Comparison of ENCODE assay signal across 9 mouse cellular contexts in the genomic region with DNA sequence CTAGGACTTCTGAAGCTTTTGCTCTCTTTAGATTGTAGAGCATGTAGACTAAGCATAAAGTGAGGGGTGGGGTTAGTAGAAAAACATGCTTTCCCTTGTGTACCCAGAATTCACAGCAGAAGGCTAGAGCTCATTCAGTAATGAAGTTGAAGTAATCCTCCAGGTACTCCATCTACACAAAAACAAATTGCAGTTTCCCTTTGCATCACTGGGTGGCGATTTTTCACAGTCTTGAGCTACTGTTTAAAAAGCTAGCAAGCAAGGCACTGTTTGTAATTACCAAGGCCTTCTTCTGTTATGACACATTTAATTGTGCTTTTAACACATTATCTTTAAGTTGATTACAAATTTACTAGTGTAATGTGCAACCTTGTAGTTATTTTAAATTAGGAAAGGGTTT. TPM values are rescaled to one million over a fixed set of nuclear protein-coding genes. Genes with fewer than 3 reads are reported as not detected.
A peak's percentile ranks its signal among the peaks of the same experiment; 100 is the strongest.
DNase-seq lines count a peak whose midpoint lies in the region; ATAC-seq and TF ChIP-seq lines count a peak whose summit lies in the region.
"Had no signal": no experiment of that assay in that cellular context is flagged by ENCODE, and none has a peak within 500 bp of the region (broad histone marks: within the 10 kb centered on the region; RNA-seq: fewer than 3 reads in every experiment).

No protein-coding gene starts in this region.

- no peak for TF ChIP-seq CTCF in liver, adult 2 months (IDR thresholded peaks at IDR 0.05; ENCODE audit: low read depth, low read length)
- no peak for TF ChIP-seq CTCF in thymus, adult 2 months (IDR thresholded peaks at IDR 0.05; ENCODE audit: borderline replicate concordance, control insufficient read depth, extremely low read depth, insufficient read depth, low read length, poor library complexity)

- no peak overlapping the region for H3K27ac ChIP-seq in liver, adult 2 months (replicated peaks; ENCODE audit: insufficient read depth, low read depth, low read length)
- H3K27ac ChIP-seq in liver, embryonic 11.5 days (ENCODE audit: low read depth, low read length): no peak overlapping the region
- H3K27ac ChIP-seq in embryonic facial prominence, embryonic 14.5 days (replicated peaks; ENCODE audit: low read depth, low read length): no peak overlapping the region
- peak overlapping the region; percentile 32; the same call in 1 of the 2 replicates for H3K27ac ChIP-seq in hindbrain, embryonic 14.5 days
- H3K27ac ChIP-seq in neural tube, embryonic 13.5 days (replicated peaks): no peak overlapping the region; the same call in 1 of the 2 replicates
- no peak overlapping the region; the same call in 1 of the 2 replicates for H3K27ac ChIP-seq in thymus, adult 2 months (ENCODE audit: control insufficient read depth, insufficient read depth, low read length)

- no peaks in the 10 kb centered on the region for H3K9me3 ChIP-seq in liver, embryonic 11.5 days (ENCODE audit: control insufficient read depth, low read length)
- no peaks in the 10 kb centered on the region for H3K9me3 ChIP-seq in embryonic facial prominence, embryonic 14.5 days (ENCODE audit: control insufficient read depth, low read length)
- no peaks in the 10 kb centered on the region for H3K9me3 ChIP-seq in hindbrain, embryonic 14.5 days (ENCODE audit: control insufficient read depth, low read length)
- H3K9me3 ChIP-seq in neural tube, embryonic 13.5 days: no peaks in the 10 kb centered on the region
- H3K9me3 ChIP-seq: megakaryocyte, embryonic 14.5 days had no signal

- WGBS in liver, adult 2 months: 13% methylated on average over 1 of the region's 1 CpGs
- WGBS in liver, embryonic 11.5 days: 10% methylated on average over 1 of the region's 1 CpGs
- 5% methylated on average over 1 of the region's 1 CpGs for WGBS in embryonic facial prominence, embryonic 14.5 days
- WGBS in hindbrain, embryonic 14.5 days: 8% methylated on average over 1 of the region's 1 CpGs
- WGBS in neural tube, embryonic 13.5 days: 16% methylated on average over 1 of the region's 1 CpGs
- WGBS in thymus, adult 2 months: 9% methylated on average over 1 of the region's 1 CpGs

- no peak overlapping the region for H3K4me3 ChIP-seq in liver, adult 2 months (ENCODE audit: insufficient read depth, low read depth, low read length)
- no peak overlapping the region for H3K4me3 ChIP-seq in liver, embryonic 11.5 days (ENCODE audit: low read depth, low read length)
- no peak overlapping the region for H3K4me3 ChIP-seq in embryonic facial prominence, embryonic 14.5 days (ENCODE audit: low read depth, low read length)
- H3K4me3 ChIP-seq in hindbrain, embryonic 14.5 days (replicated peaks; ENCODE audit: low read length): no peak overlapping the region
- H3K4me3 ChIP-seq in neural tube, embryonic 13.5 days: no peak overlapping the region
- no peak overlapping the region for H3K4me3 ChIP-seq in thymus, adult 2 months (ENCODE audit: control insufficient read depth, insufficient read depth, low read length)
- H3K4me3 ChIP-seq: megakaryocyte, embryonic 14.5 days had no signal

- H3K9ac ChIP-seq in liver, adult 2 months (ENCODE audit: low read depth, low read length): no peak overlapping the region
- no peak overlapping the region for H3K9ac ChIP-seq in liver, embryonic 11.5 days (ENCODE audit: low read depth, low read length)
- H3K9ac ChIP-seq in embryonic facial prominence, embryonic 14.5 days (ENCODE audit: low read depth, low read length): no peak overlapping the region
- no peak overlapping the region for H3K9ac ChIP-seq in hindbrain, embryonic 14.5 days
- no peak overlapping the region for H3K9ac ChIP-seq in neural tube, embryonic 13.5 days

- peaks cover 4% of the 10 kb centered on the region; the same call in 1 of the 2 replicates for H3K4me1 ChIP-seq in liver, adult 2 months (ENCODE audit: control insufficient read depth, insufficient read depth, low read length)
- 0 out of 2 replicates have a peak, but pooled peaks cover 2% of the 10 kb centered on the region for H3K4me1 ChIP-seq in liver, embryonic 11.5 days (replicated peaks; ENCODE audit: control insufficient read depth, insufficient read depth, low read length)
- H3K4me1 ChIP-seq in embryonic facial prominence, embryonic 14.5 days (ENCODE audit: control insufficient read depth, insufficient read depth, low read length): no peaks in the 10 kb centered on the region
- H3K4me1 ChIP-seq in hindbrain, embryonic 14.5 days (replicated peaks; ENCODE audit: control insufficient read depth, insufficient read depth, low read length): no peaks in the 10 kb centered on the region
- no peaks in the 10 kb centered on the region for H3K4me1 ChIP-seq in neural tube, embryonic 13.5 days (replicated peaks)
- H3K4me1 ChIP-seq in thymus, adult 2 months (replicated peaks; ENCODE audit: control insufficient read depth, insufficient read depth, low read length): peaks cover 2% of the 10 kb centered on the region

- H3K4me2 ChIP-seq in liver, embryonic 11.5 days: no peak overlapping the region
- no peak overlapping the region for H3K4me2 ChIP-seq in embryonic facial prominence, embryonic 14.5 days (ENCODE audit: low read depth, low read length)
- no peak overlapping the region for H3K4me2 ChIP-seq in hindbrain, embryonic 14.5 days (replicated peaks)
- no peak overlapping the region for H3K4me2 ChIP-seq in neural tube, embryonic 13.5 days

- H3K79me2 ChIP-seq in liver, adult 2 months (ENCODE audit: control insufficient read depth, insufficient read depth, low read length): no peaks in the 10 kb centered on the region

- intact Hi-C loops in left cerebral cortex, postnatal 10 days (cut with DNase I): loop anchor here (5.0 kb wide), 1 partner anchor 137 kb away; no protein-coding TSS in a partner anchor

- no peak for TF ChIP-seq POLR2A in liver, adult 2 months (IDR thresholded peaks at IDR 0.05; ENCODE audit: extremely low read depth, insufficient read depth, low read length)
- no peak for TF ChIP-seq POLR2A in thymus, adult 2 months (IDR thresholded peaks at IDR 0.05; ENCODE audit: control insufficient read depth, extremely low read depth, insufficient read depth, low read length, poor library complexity)

- no peaks in the 10 kb centered on the region for H3K36me3 ChIP-seq in liver, adult 2 months (ENCODE audit: control insufficient read depth, insufficient read depth, low read length)
- 0 out of 2 replicates have a peak, but pooled peaks cover 3% of the 10 kb centered on the region for H3K36me3 ChIP-seq in liver, embryonic 11.5 days (ENCODE audit: control insufficient read depth, insufficient read depth, low read length)
- H3K36me3 ChIP-seq in embryonic facial prominence, embryonic 14.5 days (ENCODE audit: control insufficient read depth, insufficient read depth, low read length): 0 out of 2 replicates have a peak, but pooled peaks cover 6% of the 10 kb centered on the region
- peaks cover 17% of the 10 kb centered on the region for H3K36me3 ChIP-seq in hindbrain, embryonic 14.5 days (replicated peaks; ENCODE audit: control insufficient read depth, insufficient read depth)
- peaks cover 20% of the 10 kb centered on the region for H3K36me3 ChIP-seq in neural tube, embryonic 13.5 days
- 0 out of 2 replicates have a peak, but pooled peaks cover 3% of the 10 kb centered on the region for H3K36me3 ChIP-seq in thymus, adult 2 months (ENCODE audit: control insufficient read depth, insufficient read depth, low read length)

- peak; percentile 48 for DNase-seq in liver, adult 2 months (ENCODE audit: extremely low read depth, low read depth, low spot score)
- no peak for DNase-seq in liver, embryonic 11.5 days (ENCODE audit: low spot score)
- peak; percentile 72 for DNase-seq in adrenal gland, postnatal 14 days
- DNase-seq in embryonic facial prominence, embryonic 14.5 days (ENCODE audit: low spot score): peak; percentile 79
- peak; percentile 86 for DNase-seq in hindbrain, embryonic 14.5 days (ENCODE audit: low spot score)
- DNase-seq in left cerebral cortex, postnatal 10 days (ENCODE audit: extremely low spot score in 1 of 2, low spot score in 2 of 2): peak; percentile 53 to 68
- peak; percentile 92 for DNase-seq in thymus, adult 2 months

- H3K27me3 ChIP-seq in liver, adult 2 months (ENCODE audit: control insufficient read depth, insufficient read depth, low read length): no peaks in the 10 kb centered on the region
- no peaks in the 10 kb centered on the region for H3K27me3 ChIP-seq in liver, embryonic 11.5 days (replicated peaks; ENCODE audit: control insufficient read depth, insufficient read depth, low read length)
- H3K27me3 ChIP-seq in embryonic facial prominence, embryonic 14.5 days (replicated peaks; ENCODE audit: control insufficient read depth, insufficient read depth, low read length): no peaks in the 10 kb centered on the region
- no peaks in the 10 kb centered on the region for H3K27me3 ChIP-seq in hindbrain, embryonic 14.5 days (ENCODE audit: control insufficient read depth, insufficient read depth, low read length)
- no peaks in the 10 kb centered on the region for H3K27me3 ChIP-seq in neural tube, embryonic 13.5 days
- H3K27me3 ChIP-seq in thymus, adult 2 months (ENCODE audit: control insufficient read depth, insufficient read depth, low read length): no peaks in the 10 kb centered on the region
- H3K27me3 ChIP-seq: megakaryocyte, embryonic 14.5 days had no signal

- ATAC-seq in liver, embryonic 11.5 days (replicated peaks; ENCODE audit: low FRiP score): no peak
- peak; percentile 69; the same call in 1 of the 2 replicates for ATAC-seq in embryonic facial prominence, embryonic 14.5 days (ENCODE audit: low read depth)
- ATAC-seq in hindbrain, embryonic 14.5 days (ENCODE audit: low FRiP score): peak; percentile 57; the same call in 1 of the 2 replicates
- ATAC-seq in neural tube, embryonic 13.5 days (ENCODE audit: low read depth): peak; percentile 63

RNA-seq across cellular contexts. Expression of a gene that starts 15.8 kb away (rescaled TPM):
- total RNA-seq in liver, adult 2 months (2014; rRNA removed): 2.0 and 2.8 TPM in 2 replicates
- polyA plus RNA-seq in liver, adult 2 months (2012; rRNA removed): 0.70 TPM in 1 of 2 replicates, not detected in the other
- 3.9 and 4.8 TPM in 2 replicates for polyA plus RNA-seq in liver, embryonic 11.5 days (2014; fragmentation: Nextera tagmentation; extraction: Ambion mirVana)
- total RNA-seq in adrenal gland, postnatal 14 days (2021): 2.0 TPM in 1 of 2 replicates, not detected in the other
- polyA plus RNA-seq in embryonic facial prominence, embryonic 14.5 days (2014; fragmentation: Nextera tagmentation; extraction: Ambion mirVana): 8.2 and 8.3 TPM in 2 replicates
- polyA plus RNA-seq in hindbrain, embryonic 14.5 days (2014; fragmentation: Nextera tagmentation; extraction: Ambion mirVana): 10.6 and 12.9 TPM in 2 replicates
- total RNA-seq in left cerebral cortex, postnatal 10 days (2021): 1 to 10 TPM; 5.9 to 6.1 TPM
- 15.9 and 23.6 TPM in 2 replicates for polyA plus RNA-seq in neural tube, embryonic 13.5 days (2015; fragmentation: Nextera tagmentation; extraction: Ambion mirVana)
- polyA plus RNA-seq in thymus, adult 2 months (2012; rRNA removed): 0.19 and 0.58 TPM in 2 replicates

RNA-seq across cellular contexts. Expression of a gene that starts 16.0 kb away (rescaled TPM):
- total RNA-seq in liver, adult 2 months (2014; rRNA removed): 17.0 and 17.3 TPM in 2 replicates
- polyA plus RNA-seq in liver, adult 2 months (2012; rRNA removed): 12.1 and 15.0 TPM in 2 replicates
- 20.6 and 23.1 TPM in 2 replicates for polyA plus RNA-seq in liver, embryonic 11.5 days (2014; fragmentation: Nextera tagmentation; extraction: Ambion mirVana)
- total RNA-seq in adrenal gland, postnatal 14 days (2021): 11.1 and 14.5 TPM in 2 replicates
- 19.1 and 20.0 TPM in 2 replicates for polyA plus RNA-seq in embryonic facial prominence, embryonic 14.5 days (2014; fragmentation: Nextera tagmentation; extraction: Ambion mirVana)
- 55.5 and 64.6 TPM in 2 replicates for polyA plus RNA-seq in hindbrain, embryonic 14.5 days (2014; fragmentation: Nextera tagmentation; extraction: Ambion mirVana)
- total RNA-seq in left cerebral cortex, postnatal 10 days (2021): 10 to 100 TPM; 30.3 to 35.7 TPM
- polyA plus RNA-seq in neural tube, embryonic 13.5 days (2015; fragmentation: Nextera tagmentation; extraction: Ambion mirVana): 42.6 and 43.1 TPM in 2 replicates
- 11.8 and 13.5 TPM in 2 replicates for polyA plus RNA-seq in thymus, adult 2 months (2012; rRNA removed)

RNA-seq across cellular contexts. Expression of a gene that starts 16.1 kb away (rescaled TPM):
- 13.2 and 17.1 TPM in 2 replicates for total RNA-seq in liver, adult 2 months (2014; rRNA removed)
- 1.6 and 1.8 TPM in 2 replicates for polyA plus RNA-seq in liver, adult 2 months (2012; rRNA removed)
- polyA plus RNA-seq in liver, embryonic 11.5 days (2014; fragmentation: Nextera tagmentation; extraction: Ambion mirVana): 211 and 219 TPM in 2 replicates
- 32.2 and 34.6 TPM in 2 replicates for total RNA-seq in adrenal gland, postnatal 14 days (2021)
- polyA plus RNA-seq in embryonic facial prominence, embryonic 14.5 days (2014; fragmentation: Nextera tagmentation; extraction: Ambion mirVana): 133 and 137 TPM in 2 replicates
- 54.8 and 57.8 TPM in 2 replicates for polyA plus RNA-seq in hindbrain, embryonic 14.5 days (2014; fragmentation: Nextera tagmentation; extraction: Ambion mirVana)
- total RNA-seq in left cerebral cortex, postnatal 10 days (2021): 10 to 100 TPM; 14.6 to 17.8 TPM
- polyA plus RNA-seq in neural tube, embryonic 13.5 days (2015; fragmentation: Nextera tagmentation; extraction: Ambion mirVana): 74.3 and 85.5 TPM in 2 replicates
- polyA plus RNA-seq in thymus, adult 2 months (2012; rRNA removed): 12.6 TPM in 2 replicates
